Mouse (Mus musculus): ENCODE measurements around the gene Gm11983.
"Not testable (repeated sequence)": the region's sequence is repeated elsewhere in the genome, so short reads cannot be mapped to it uniquely, and the experiment has no call there.

DNA sequence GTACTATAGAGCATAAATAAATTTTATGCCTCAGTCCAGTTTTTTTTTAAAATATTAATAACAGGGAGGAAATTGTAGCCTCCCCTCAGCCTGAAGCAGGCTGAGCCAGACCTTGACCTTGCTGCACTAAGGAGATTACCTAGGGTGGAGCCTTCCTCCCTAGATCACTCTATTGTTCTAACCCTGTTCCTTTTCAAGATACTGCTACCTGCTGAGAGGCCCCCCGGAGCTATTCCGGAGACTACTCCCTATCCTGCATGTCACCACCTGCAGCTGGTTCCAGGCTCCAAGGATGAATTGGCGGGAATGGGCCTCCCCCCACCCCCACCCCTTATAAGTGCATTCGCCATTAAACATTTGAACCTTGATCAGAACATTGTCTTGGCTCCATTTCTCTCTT is 15.9 kb upstream of the Gm11983 start:
- TF ChIP-seq POLR2A (IDR thresholded peaks at IDR 0.05; ENCODE audit: borderline replicate concordance, extremely low read depth, insufficient read depth, insufficient read length, poor library complexity, severe bottlenecking); CTCF (IDR thresholded peaks at IDR 0.05; ENCODE audit: borderline replicate concordance, extremely low read depth, insufficient read depth, insufficient read length): not testable (repeated sequence)

Measured in brain, embryonic 14.5 days (tissue).